Mouse (Mus musculus): Measurements from ENCODE around the gene Clec16a.

Clec16a gene

GRCm38 (mm10) chr16:10689748-10690318, 144.7 kb downstream of the Clec16a start:
- no peak for DNase-seq

GRCm38 (mm10) chr16:10690442-10690841, 145.3 kb downstream of the Clec16a start:
- no peak for DNase-seq

- DNase-seq, result no peak
These were observed 146.6 kb downstream of the Clec16a start for GRCm38 (mm10) chr16:10691705-10692104.

- no peak for DNase-seq
These were observed 147.7 kb downstream of the Clec16a start for GRCm38 (mm10) chr16:10692848-10693247.

GRCm38 (mm10) chr16:10693424-10693823, 148.3 kb downstream of the Clec16a start:
- no peak for DNase-seq

GRCm38 (mm10) chr16:10694414-10694851, 149.3 kb downstream of the Clec16a start:
- no peak for DNase-seq

GRCm38 (mm10) chr16:10697861-10698659, 152.9 kb downstream of the Clec16a start:
- no peak for DNase-seq

- no peak for DNase-seq
These were observed 154.2 kb downstream of the Clec16a start for GRCm38 (mm10) chr16:10699316-10699715.

- no peak for DNase-seq
These were observed 155.0 kb downstream of the Clec16a start for GRCm38 (mm10) chr16:10700160-10700559.

GRCm38 (mm10) chr16:10702399-10702798, 157.3 kb downstream of the Clec16a start:
- no peak for DNase-seq

- no peak for DNase-seq
These were observed 158.8 kb downstream of the Clec16a start for GRCm38 (mm10) chr16:10703932-10704331.

GRCm38 (mm10) chr16:10705396-10705795, 160.3 kb downstream of the Clec16a start:
- no peak for DNase-seq

- DNase-seq, result no peak
These were observed 166.4 kb downstream of the Clec16a start for GRCm38 (mm10) chr16:10711524-10711923.

- no peak for DNase-seq
These were observed 167.9 kb downstream of the Clec16a start for GRCm38 (mm10) chr16:10713041-10713440.

GRCm38 (mm10) chr16:10713441-10714239, 168.5 kb downstream of the Clec16a start:
- DNase-seq, result peak; percentile 64

GRCm38 (mm10) chr16:10715211-10715610, 170.1 kb downstream of the Clec16a start:
- no peak for DNase-seq

- DNase-seq, result no peak
These were observed 170.5 kb downstream of the Clec16a start for GRCm38 (mm10) chr16:10715632-10716031.

- no peak for DNase-seq
These were observed 171.6 kb downstream of the Clec16a start for GRCm38 (mm10) chr16:10716696-10717095.

GRCm38 (mm10) chr16:10719971-10720370, 174.8 kb downstream of the Clec16a start:
- DNase-seq, result no peak

GRCm38 (mm10) chr16:10722882-10723544, 177.9 kb downstream of the Clec16a start:
- DNase-seq, result no peak

- no peak for DNase-seq
These were observed 178.9 kb downstream of the Clec16a start for GRCm38 (mm10) chr16:10723816-10724647.

GRCm38 (mm10) chr16:10725156-10725555, 180.0 kb downstream of the Clec16a start:
- DNase-seq, result no peak

All from embryo, embryonic 11 days (tissue).